Mouse (Mus musculus) MEL (cell line): ENCODE measurements around the gene Gfpt2. TPM values are rescaled to one million over a fixed set of nuclear protein-coding genes. Genes with fewer than 3 reads are reported as not detected.

Experiments used
- DNase-seq: peaks from one replicate; pipeline ENCODE4 v3.0.0; 2011; ENCODE audit warnings: low read depth, low spot score
- H3K27ac ChIP-seq: 2 replicates; pipeline ENCODE4 v1.5.1; 2012; ENCODE audit warnings: low read depth, mild to moderate bottlenecking, control low read depth, low read length, moderate library complexity; ENCODE audit not compliant: control insufficient read depth
- H3K27me3 ChIP-seq, 2 experiments: fragments of 150-350 bp in 1 of 2; sonication (generic) in 1 of 2; 2 replicates each; pipeline ENCODE4 v1.6.1; 2012; ENCODE audit warnings: low read length in 2 of 2, mild to moderate bottlenecking in 2 of 2, improper control_type of control experiment in 1 of 2, moderate library complexity in 1 of 2; ENCODE audit not compliant: insufficient read depth in 2 of 2, control insufficient read depth in 1 of 2
- H3K36me3 ChIP-seq, 2 experiments: 2 replicates each; pipeline ENCODE4 v1.6.1; 2012 to 2014; ENCODE audit warnings: low read length in 2 of 2, improper control_type of control experiment in 1 of 2, inconsistent platforms in 1 of 2, mild to moderate bottlenecking in 1 of 2; ENCODE audit not compliant: insufficient read depth in 2 of 2, control insufficient read depth in 1 of 2
- H3K4me1 ChIP-seq, 2 experiments: fragments of 150-350 bp in 1 of 2; sonication (generic) in 1 of 2; 2 replicates each; pipeline ENCODE4 v1.6.1; 2012; ENCODE audit warnings: low read length in 2 of 2, improper control_type of control experiment in 1 of 2, mild to moderate bottlenecking in 1 of 2; ENCODE audit not compliant: insufficient read depth in 2 of 2, control insufficient read depth in 1 of 2
- H3K4me3 ChIP-seq, 2 experiments: fragments of 150-350 bp in 1 of 2; sonication (generic) in 1 of 2; 2 replicates each; pipeline ENCODE4 v1.5.1; 2012; ENCODE audit warnings: low read depth in 2 of 2, low read length in 2 of 2, mild to moderate bottlenecking in 2 of 2, moderate library complexity in 2 of 2, control low read depth in 1 of 2, improper control_type of control experiment in 1 of 2; ENCODE audit not compliant: control insufficient read depth in 1 of 2, insufficient read depth in 1 of 2
- H3K79me2 ChIP-seq: 2 replicates; pipeline ENCODE4 v1.6.1; 2012; ENCODE audit warnings: mild to moderate bottlenecking, low read length, moderate library complexity; ENCODE audit not compliant: control insufficient read depth, poor library complexity, insufficient read depth
- H3K9ac ChIP-seq: 2 replicates; pipeline ENCODE4 v1.6.1; 2012; ENCODE audit warnings: low read depth, mild to moderate bottlenecking, control low read depth, low read length, moderate library complexity; ENCODE audit not compliant: control insufficient read depth, poor library complexity, severe bottlenecking
- H3K9me3 ChIP-seq: fragments of 150-350 bp; sonication (generic); replicated peaks from 2 replicates; pipeline ENCODE4 v1.6.1; 2012; ENCODE audit warnings: mild to moderate bottlenecking, low read length, improper control_type of control experiment, moderate library complexity; ENCODE audit not compliant: insufficient read depth
- BHLHE40 ChIP-seq: IDR thresholded peaks from 2 replicates; pipeline ENCODE4 v1.6.1; 2012; ENCODE audit warnings: low read depth, mild to moderate bottlenecking, inconsistent platforms, low read length, improper control_type of control experiment, borderline replicate concordance
- CHD2 ChIP-seq: IDR thresholded peaks from 2 replicates; pipeline ENCODE4 v1.6.1; 2011; ENCODE audit warnings: low read length, improper control_type of control experiment
- CTCF ChIP-seq, 3 experiments: IDR thresholded peaks in 2 of 3; conservative IDR thresholded peaks in 1 of 3; 2 replicates each; pipeline ENCODE4 v1.5.1; 2011 to 2012; ENCODE audit warnings: low read length in 3 of 3, low read depth in 2 of 3, mild to moderate bottlenecking in 2 of 3, improper control_type of control experiment in 1 of 3, inconsistent platforms in 1 of 3, mixed read lengths in 1 of 3, moderate library complexity in 1 of 3; ENCODE audit not compliant: control insufficient read depth in 1 of 3, insufficient read depth in 1 of 3, poor library complexity in 1 of 3, severe bottlenecking in 1 of 3
- E2F4 ChIP-seq: IDR thresholded peaks from 2 replicates; pipeline ENCODE4 v1.6.1; 2011; ENCODE audit warnings: low read depth, low read length, improper control_type of control experiment, borderline replicate concordance
- EP300 ChIP-seq, 2 experiments: IDR thresholded peaks; 2 replicates each; pipeline ENCODE4 v1.6.1; 2011; ENCODE audit warnings: improper control_type of control experiment in 2 of 2, low read length in 2 of 2, low read depth in 1 of 2, mild to moderate bottlenecking in 1 of 2
- ETS1 ChIP-seq: IDR thresholded peaks from 2 replicates; pipeline ENCODE4 v1.6.1; 2012; ENCODE audit warnings: low read depth, mild to moderate bottlenecking, inconsistent platforms, low read length, improper control_type of control experiment, moderate library complexity
- GATA1 ChIP-seq: IDR thresholded peaks from 2 replicates; pipeline ENCODE4 v1.6.1; 2011; ENCODE audit warnings: low read depth, low read length, improper control_type of control experiment
- JUND ChIP-seq: IDR thresholded peaks from 2 replicates; pipeline ENCODE4 v1.6.1; 2011; ENCODE audit warnings: low read depth, mild to moderate bottlenecking, improper control_type of control experiment, low read length
- KAT2A ChIP-seq: conservative IDR thresholded peaks from 2 replicates; pipeline ENCODE4 v1.6.1; 2012; ENCODE audit warnings: low read depth, low read length, improper control_type of control experiment, inconsistent platforms
- MAFK ChIP-seq: IDR thresholded peaks from 2 replicates; pipeline ENCODE4 v1.6.1; 2011; ENCODE audit warnings: low read depth, mild to moderate bottlenecking, low read length, improper control_type of control experiment, borderline replicate concordance
- MAX ChIP-seq: IDR thresholded peaks from 2 replicates; pipeline ENCODE4 v1.6.1; 2011; ENCODE audit warnings: low read length, improper control_type of control experiment
- MAZ ChIP-seq: IDR thresholded peaks from 2 replicates; pipeline ENCODE4 v1.6.1; 2012; ENCODE audit warnings: low read depth, mild to moderate bottlenecking, inconsistent platforms, low read length, improper control_type of control experiment
- MEF2A ChIP-seq: IDR thresholded peaks from 2 replicates; pipeline ENCODE4 v1.6.1; 2014; ENCODE audit warnings: low read depth, mild to moderate bottlenecking, inconsistent platforms, low read length, improper control_type of control experiment; ENCODE audit not compliant: poor library complexity, insufficient replicate concordance, severe bottlenecking; ENCODE audit errors: extremely low read depth
- MYB ChIP-seq: IDR thresholded peaks from 2 replicates; pipeline ENCODE4 v1.6.1; 2011; ENCODE audit warnings: mild to moderate bottlenecking, low read depth, low read length, improper control_type of control experiment
- MYC ChIP-seq: IDR thresholded peaks from 2 replicates; pipeline ENCODE4 v1.6.1; 2011; ENCODE audit warnings: low read depth, mild to moderate bottlenecking, low read length, improper control_type of control experiment, moderate library complexity
- POLR2A ChIP-seq, 2 experiments: IDR thresholded peaks; 2 replicates each; pipeline ENCODE4 v1.6.1; 2011 to 2012; ENCODE audit warnings: low read length in 2 of 2, mild to moderate bottlenecking in 2 of 2, control low read depth in 1 of 2, improper control_type of control experiment in 1 of 2, low read depth in 1 of 2, moderate library complexity in 1 of 2; ENCODE audit not compliant: control insufficient read depth in 1 of 2, insufficient read depth in 1 of 2, poor library complexity in 1 of 2
- POLR2AphosphoS2 ChIP-seq: IDR thresholded peaks from 2 replicates; pipeline ENCODE4 v1.6.1; 2011; ENCODE audit warnings: low read length, improper control_type of control experiment
- POLR2AphosphoS5 ChIP-seq: IDR thresholded peaks from 2 replicates; pipeline ENCODE4 v1.6.1; 2012; ENCODE audit warnings: low read depth, borderline replicate concordance, mild to moderate bottlenecking, inconsistent platforms, low read length, moderate library complexity, mixed read lengths
- RAD21 ChIP-seq: IDR thresholded peaks from 2 replicates; pipeline ENCODE4 v1.6.1; 2011; ENCODE audit warnings: mild to moderate bottlenecking, low read depth, low read length, improper control_type of control experiment
- RCOR1 ChIP-seq: IDR thresholded peaks from 2 replicates; pipeline ENCODE4 v1.6.1; 2012; ENCODE audit warnings: low read depth, mild to moderate bottlenecking, inconsistent platforms, low read length, improper control_type of control experiment
- SIN3A ChIP-seq: IDR thresholded peaks from 2 replicates; pipeline ENCODE4 v1.6.1; 2012; ENCODE audit warnings: low read length, improper control_type of control experiment, inconsistent platforms
- SMC3 ChIP-seq: IDR thresholded peaks from 2 replicates; pipeline ENCODE4 v1.6.1; 2011; ENCODE audit warnings: low read depth, low read length, improper control_type of control experiment
- TAL1 ChIP-seq: IDR thresholded peaks from 2 replicates; pipeline ENCODE4 v1.6.1; 2012; ENCODE audit warnings: mild to moderate bottlenecking, inconsistent platforms, low read length, moderate library complexity, mixed read lengths
- TBP ChIP-seq: IDR thresholded peaks from 2 replicates; pipeline ENCODE4 v1.8.0; 2011; ENCODE audit warnings: low read depth, low read length, improper control_type of control experiment
- TCF12 ChIP-seq: IDR thresholded peaks from 2 replicates; pipeline ENCODE4 v1.6.1; 2014; ENCODE audit warnings: low read depth, mild to moderate bottlenecking, inconsistent platforms, low read length, improper control_type of control experiment, moderate library complexity
- UBTF ChIP-seq: IDR thresholded peaks from 2 replicates; pipeline ENCODE4 v1.6.1; 2012; ENCODE audit warnings: low read depth, mild to moderate bottlenecking, inconsistent platforms, low read length, improper control_type of control experiment, moderate library complexity, borderline replicate concordance; ENCODE audit not compliant: insufficient read depth
- USF1 ChIP-seq: IDR thresholded peaks from 2 replicates; pipeline ENCODE4 v1.6.1; 2014; ENCODE audit warnings: low read depth, mild to moderate bottlenecking, inconsistent platforms, low read length, improper control_type of control experiment, moderate library complexity
- USF2 ChIP-seq, 2 experiments: IDR thresholded peaks; 2 replicates each; pipeline ENCODE4 v1.6.1; 2011 to 2012; ENCODE audit warnings: improper control_type of control experiment in 2 of 2, low read length in 2 of 2, borderline replicate concordance in 1 of 2, inconsistent platforms in 1 of 2, low read depth in 1 of 2, mild to moderate bottlenecking in 1 of 2; ENCODE audit not compliant: insufficient read depth in 1 of 2
- ZC3H11A ChIP-seq: IDR thresholded peaks from 2 replicates; pipeline ENCODE4 v1.6.1; 2012; ENCODE audit warnings: low read depth, mild to moderate bottlenecking, inconsistent platforms, low read length, improper control_type of control experiment
- ZKSCAN1 ChIP-seq: IDR thresholded peaks from 2 replicates; pipeline ENCODE4 v1.6.1; 2012; ENCODE audit warnings: low read depth, mild to moderate bottlenecking, inconsistent platforms, low read length, improper control_type of control experiment, moderate library complexity
- ZNF384 ChIP-seq: IDR thresholded peaks from 2 replicates; pipeline ENCODE4 v1.6.1; 2012; ENCODE audit warnings: low read depth, mild to moderate bottlenecking, inconsistent platforms, low read length, improper control_type of control experiment
- polyA plus RNA-seq, 2 experiments: library from polyadenylated mRNA; stranded (reverse) in 1 of 2; unstranded in 1 of 2; fragments of >175 nt in 1 of 2; fragments of >200 nt in 1 of 2; gene quantifications; 2 replicates each; pipeline versions ENCODE4 v1.2.1 to v1.2.4; 2012; ENCODE audit warnings: low replicate concordance in 2 of 2, low read depth in 1 of 2; ENCODE audit not compliant: insufficient read length in 2 of 2, insufficient read depth in 1 of 2, missing spikeins in 1 of 2
- total RNA-seq: library from RNA; depleted of rRNA; stranded (reverse); fragments of 300-350 nt; gene quantifications from 2 replicates; pipeline ENCODE4 v1.2.3, GENCODE M21; 2012

Gene Gfpt2
- total and polyA plus RNA-seq, 3 experiments = 4.0 to 8.0 TPM; not detected in 1

DNA sequence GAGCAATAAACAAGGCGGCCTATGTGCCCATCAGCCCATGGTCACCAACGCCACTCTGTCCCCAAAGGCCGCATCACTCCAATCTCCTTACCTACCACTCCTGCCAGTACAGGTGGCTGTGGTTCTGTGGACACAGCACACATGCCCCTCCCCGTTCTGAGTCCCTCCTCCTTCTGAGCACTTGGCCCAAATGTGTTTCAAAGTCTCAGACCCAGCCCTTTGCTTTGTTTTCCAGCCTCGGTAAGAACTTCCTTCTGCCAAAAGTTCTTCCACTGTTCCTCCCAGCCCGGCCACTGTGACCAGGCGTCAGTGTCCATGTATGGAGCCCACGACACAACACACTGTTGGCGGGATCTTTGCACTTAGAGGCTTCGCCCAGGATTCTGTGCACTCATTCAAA, 50.3 kb downstream of the Gfpt2 start:
- no peak for DNase-seq
- Histone ChIP-seq H3K4me3 (no peak overlapping the region), H3K9ac (no peak overlapping the region), H3K79me2 (peaks cover 13% of the 10 kb centered on the region), H3K4me1 (peaks cover 7 to 20% of the 10 kb centered on the region in 2 experiments), H3K9me3 (no peaks in the 10 kb centered on the region), H3K27ac (no peak overlapping the region), H3K27me3 (no peaks in the 10 kb centered on the region), H3K36me3 (peaks cover 0 to 15% of the 10 kb centered on the region in 2 experiments; a peak in 2 of 4 replicates)
- TF ChIP-seq GATA1 = no peak
- TF ChIP-seq MEF2A = no peak
- no peak for TF ChIP-seq TBP
- TF ChIP-seq E2F4 = no peak
- TF ChIP-seq ZKSCAN1 = no peak
- TF ChIP-seq CHD2 = no peak

DNA sequence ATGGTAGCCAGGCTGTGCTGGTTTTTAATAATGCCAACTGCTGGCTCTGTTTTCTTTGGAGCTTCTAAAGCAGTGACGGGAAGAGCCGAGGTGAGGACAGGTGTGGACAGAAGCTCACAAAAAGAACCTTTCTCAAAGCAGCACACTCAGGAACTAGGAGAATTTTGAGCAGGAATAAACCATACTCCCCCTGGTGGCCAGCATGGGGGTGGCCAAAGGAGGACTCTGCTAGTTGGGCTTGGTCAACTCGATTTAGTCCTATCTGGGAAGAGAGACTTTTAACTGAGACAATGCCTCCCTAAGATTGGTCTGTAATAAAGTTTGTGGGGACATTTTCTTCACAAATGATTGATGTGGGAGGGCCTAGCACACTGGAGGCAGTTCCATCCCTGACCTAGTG, 51.0 kb downstream of the Gfpt2 start:
- H3K27me3 ChIP-seq = no peaks in the 10 kb centered on the region
- no peak overlapping the region for H3K27ac ChIP-seq
- no peak overlapping the region for H3K9ac ChIP-seq
- DNase-seq = peak; percentile 85
- H3K79me2 ChIP-seq = peaks cover 17% of the 10 kb centered on the region
- H3K36me3 ChIP-seq = peaks cover 0 to 15% of the 10 kb centered on the region in 2 experiments; a peak in 2 of 4 replicates
- H3K4me1 ChIP-seq = peaks cover 7 to 20% of the 10 kb centered on the region in 2 experiments
- peak overlapping the region; percentile 45 to 65; a peak in 3 of 4 replicates for H3K4me3 ChIP-seq
- H3K9me3 ChIP-seq = no peaks in the 10 kb centered on the region
- TF ChIP-seq MAX (no peak), POLR2AphosphoS5 (no peak), EP300 (IDR thresholded peaks at IDR 0.05; ENCODE audit: low read depth in 1 of 2, low read length in 2 of 2) (no peak), E2F4 (no peak), POLR2A (IDR thresholded peaks at IDR 0.05; ENCODE audit: control insufficient read depth in 1 of 2, insufficient read depth in 1 of 2, low read depth in 1 of 2, low read length in 2 of 2, poor library complexity in 1 of 2) (no peak), GATA1 (no peak), USF1 (no peak), KAT2A (no peak), JUND (0 out of 2 replicates have a peak, but pooled peaks have one; percentile 26), SMC3 (peak; percentile 97), TAL1 (no peak), UBTF (no peak), TCF12 (0 out of 2 replicates have a peak, but pooled peaks have one; percentile 7), ZC3H11A (peak; percentile 83), POLR2AphosphoS2 (no peak), USF2 (IDR thresholded peaks at IDR 0.05; ENCODE audit: borderline replicate concordance in 1 of 2, insufficient read depth in 1 of 2, low read depth in 1 of 2, low read length in 2 of 2) (no peak), MEF2A (no peak), MYC (no peak), SIN3A (peak; percentile 64), CTCF (IDR thresholded peaks at IDR 0.05 in 2 of 3, conservative IDR thresholded peaks at IDR 0.05 in 1 of 3; ENCODE audit: control insufficient read depth in 1 of 3, insufficient read depth in 1 of 3, low read depth in 2 of 3, low read length in 3 of 3, poor library complexity in 1 of 3, severe bottlenecking in 1 of 3) (peak; percentile 89 to 97 (median 90)), ETS1 (no peak), ZNF384 (no peak), TBP (no peak), ZKSCAN1 (no peak), CHD2 (no peak), MYB (no peak), MAFK (no peak), MAZ (0 out of 2 replicates have a peak, but pooled peaks have one; percentile 26), RAD21 (peak; percentile 77), BHLHE40 (no peak), RCOR1 (no peak)
